Mouse (Mus musculus): Measurements from ENCODE around the gene Mmrn2.

Mmrn2 gene

DNA sequence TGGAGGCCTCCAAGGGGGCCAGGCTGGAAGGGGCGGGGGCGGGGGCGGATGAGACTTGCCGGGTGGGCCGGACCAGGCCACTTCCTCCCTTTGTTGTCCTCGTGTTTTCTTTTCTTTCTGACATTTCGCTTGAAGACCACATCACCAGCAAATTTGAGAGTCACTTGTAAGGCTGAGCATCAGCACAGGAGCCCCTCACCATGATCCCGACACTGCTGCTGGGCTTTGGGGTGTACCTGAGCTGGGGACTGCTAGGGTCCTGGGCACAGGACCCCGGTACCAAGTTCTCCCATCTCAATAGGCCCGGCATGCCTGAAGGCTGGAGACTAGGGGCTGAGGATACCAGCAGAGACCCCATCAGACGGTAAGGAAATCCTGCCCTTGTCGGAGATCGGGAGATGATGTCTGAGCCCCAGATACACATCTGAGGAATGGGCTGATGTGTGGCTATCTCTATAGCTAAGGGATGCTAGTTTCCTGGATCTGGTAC is at the start of gene Mmrn2:
TSS of gene Mmrn2 (plus strand) at position 51 of the 490 bp plus-strand sequence.
- no peak for DNase-seq (ENCODE audit: low read depth, low spot score)

DNA sequence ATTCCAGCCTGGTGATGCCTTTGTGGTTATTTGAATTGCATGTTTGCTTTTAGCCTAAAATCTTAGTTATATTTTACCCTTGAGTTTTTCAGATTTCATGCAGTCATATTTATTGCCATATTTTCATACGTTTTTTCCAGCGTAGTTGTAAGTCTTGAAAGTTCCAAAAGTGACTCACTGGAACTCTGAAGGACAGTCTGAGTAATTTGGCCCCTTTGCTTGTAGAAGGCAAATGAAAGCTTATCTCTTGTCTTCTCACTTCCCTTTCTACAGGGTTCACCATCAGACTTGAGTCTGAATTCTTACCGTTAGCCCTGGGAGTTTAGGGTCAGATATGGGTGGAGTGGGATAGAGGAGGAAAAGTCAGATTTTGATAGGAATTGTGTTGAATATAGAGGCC is 48.7 kb upstream of the Mmrn2 start:
- no peak for DNase-seq (ENCODE audit: low read depth, low spot score)

DNA sequence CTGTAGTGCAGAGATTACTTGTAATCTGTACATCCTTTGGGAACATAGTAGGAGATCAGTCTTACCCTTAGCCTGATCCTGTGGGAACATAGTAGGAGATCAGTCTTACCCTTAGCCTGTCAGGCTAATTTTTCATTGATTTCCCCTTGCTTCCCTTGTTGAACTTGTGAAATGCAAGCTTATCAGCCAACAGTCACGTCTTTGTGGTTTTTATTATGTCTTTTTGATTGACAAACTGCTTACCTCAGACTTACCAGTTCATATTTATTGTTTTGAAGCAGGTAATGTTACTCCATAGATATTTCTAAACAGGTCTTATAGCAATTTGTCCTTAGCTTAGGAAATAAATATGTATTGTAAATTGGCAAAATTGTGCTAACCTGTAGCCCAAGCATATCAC is 47.6 kb upstream of the Mmrn2 start:
- no peak for DNase-seq (ENCODE audit: low read depth, low spot score)

DNA sequence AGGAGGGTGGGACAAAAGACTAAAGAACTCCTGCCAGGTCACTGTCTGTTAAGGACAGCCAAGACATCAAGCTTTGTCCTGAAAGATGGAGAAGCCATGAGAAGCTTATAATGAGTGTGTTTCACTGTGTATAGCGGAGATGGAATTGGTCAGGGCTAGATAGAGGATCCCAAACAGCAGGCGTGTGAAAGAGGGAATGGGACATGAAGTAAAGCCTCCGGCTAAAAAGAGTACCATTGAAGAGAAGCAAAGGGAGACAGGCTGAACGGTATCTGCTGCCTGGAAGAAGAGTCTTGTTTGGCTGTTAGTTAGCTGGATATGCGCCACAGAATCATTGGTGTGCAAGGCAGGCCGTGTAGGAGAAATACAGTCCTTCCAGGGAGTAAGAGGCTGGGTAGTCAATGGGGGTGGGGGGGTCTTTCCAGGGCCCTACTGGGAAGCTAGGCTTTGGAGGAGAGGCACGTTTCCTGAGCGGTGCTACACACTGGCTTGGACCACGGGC is 44.6 kb upstream of the Mmrn2 start:
- no peak for DNase-seq (ENCODE audit: low read depth, low spot score)

DNA sequence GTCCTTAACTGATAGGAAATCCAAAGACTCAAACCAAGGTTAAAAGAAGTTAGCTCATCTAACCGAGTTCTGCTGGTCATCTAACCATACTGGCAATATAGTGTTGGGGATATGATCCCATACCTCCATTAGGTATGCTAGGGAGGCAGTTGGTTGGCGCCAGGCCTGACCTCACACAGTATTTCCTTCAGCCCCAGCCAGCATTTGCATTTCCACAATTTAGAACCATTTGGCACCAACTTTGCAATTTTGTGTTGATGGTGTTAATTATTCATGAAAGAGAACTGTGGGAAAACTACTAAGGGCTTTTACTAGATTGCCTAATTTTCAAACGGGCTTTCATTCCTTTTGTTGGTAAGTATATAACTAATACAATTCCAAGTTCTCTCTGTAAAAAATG is 43.4 kb upstream of the Mmrn2 start:
- no peak for DNase-seq (ENCODE audit: low read depth, low spot score)

DNA sequence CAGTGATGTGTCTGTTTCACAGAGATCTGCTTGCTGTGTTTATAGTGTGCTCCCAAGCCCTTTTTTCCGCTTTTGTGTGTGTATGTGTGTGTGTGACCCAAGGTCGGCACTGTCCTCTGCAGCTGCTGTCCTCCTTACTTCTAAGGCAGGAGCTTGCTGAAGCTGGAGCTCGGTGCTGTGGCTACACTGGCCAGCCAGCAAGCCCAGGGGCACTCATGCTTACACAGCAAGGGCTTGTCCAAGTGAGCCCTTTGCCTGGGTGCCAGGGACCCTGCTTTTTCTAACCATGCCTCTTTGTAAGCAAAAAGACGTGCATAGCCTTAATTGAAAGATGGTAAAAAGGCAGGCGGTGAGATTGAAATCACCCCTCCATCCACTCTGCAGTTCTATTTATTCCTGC is 42.8 kb upstream of the Mmrn2 start:
- DNase-seq (ENCODE audit: low read depth, low spot score), result no peak

DNA sequence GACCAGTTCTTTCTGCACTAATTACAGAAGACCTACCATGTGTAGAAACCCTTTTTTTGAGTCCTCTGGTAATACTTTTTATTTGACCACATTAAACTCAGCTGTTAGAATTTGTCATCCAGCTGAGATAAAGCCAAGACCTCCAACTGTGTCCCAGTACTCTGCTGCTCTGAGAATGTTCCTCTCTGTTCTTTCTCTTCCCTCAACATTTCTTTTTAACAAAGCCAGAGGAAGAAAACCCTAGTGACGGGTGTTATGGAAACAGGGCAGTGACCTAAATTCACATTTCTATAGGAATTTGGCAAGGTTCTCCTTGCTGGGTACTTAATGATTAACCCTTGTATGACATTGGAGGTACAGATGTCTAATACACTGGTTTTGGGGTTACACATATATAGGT is 35.8 kb upstream of the Mmrn2 start:
- no peak for DNase-seq (ENCODE audit: low read depth, low spot score)

DNA sequence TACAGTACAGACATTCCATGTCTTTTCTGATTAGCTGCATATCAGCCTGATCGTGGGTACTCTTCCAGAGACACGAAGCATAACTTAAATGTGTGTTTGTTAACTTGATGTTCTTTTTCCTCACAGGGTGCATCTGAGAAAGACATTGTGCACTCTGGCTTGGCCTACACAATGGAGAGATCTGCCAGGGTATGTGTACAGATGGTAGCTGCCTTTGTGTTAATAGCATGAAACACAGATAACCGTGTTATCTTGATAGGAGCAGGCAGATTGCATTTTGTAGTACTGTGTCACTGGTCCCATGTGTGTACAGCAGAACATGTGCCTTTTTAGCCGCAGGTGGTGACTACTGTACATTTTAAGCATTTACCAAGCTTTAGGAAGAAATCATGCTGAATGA is 33.3 kb upstream of the Mmrn2 start:
- DNase-seq (ENCODE audit: low read depth, low spot score), result no peak

DNA sequence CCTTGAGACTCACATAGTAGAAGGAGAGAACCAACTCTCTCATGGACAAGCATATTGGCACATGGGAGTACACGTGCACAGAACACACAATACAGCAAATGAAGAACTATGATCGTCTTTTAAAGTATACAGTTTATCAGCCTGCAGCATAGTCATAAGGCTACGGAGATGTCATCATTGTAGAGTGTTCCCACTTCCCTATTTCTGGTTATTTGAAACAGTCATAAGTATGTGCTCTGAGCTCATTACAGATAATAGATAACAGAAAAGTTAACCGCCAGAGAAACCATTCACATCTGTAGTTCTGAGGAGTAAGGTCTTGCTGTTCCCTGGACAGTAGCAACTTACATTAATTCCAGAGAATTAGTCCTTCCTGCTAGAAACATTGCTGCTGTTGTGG is 32.2 kb upstream of the Mmrn2 start:
- no peak for DNase-seq (ENCODE audit: low read depth, low spot score)

DNA sequence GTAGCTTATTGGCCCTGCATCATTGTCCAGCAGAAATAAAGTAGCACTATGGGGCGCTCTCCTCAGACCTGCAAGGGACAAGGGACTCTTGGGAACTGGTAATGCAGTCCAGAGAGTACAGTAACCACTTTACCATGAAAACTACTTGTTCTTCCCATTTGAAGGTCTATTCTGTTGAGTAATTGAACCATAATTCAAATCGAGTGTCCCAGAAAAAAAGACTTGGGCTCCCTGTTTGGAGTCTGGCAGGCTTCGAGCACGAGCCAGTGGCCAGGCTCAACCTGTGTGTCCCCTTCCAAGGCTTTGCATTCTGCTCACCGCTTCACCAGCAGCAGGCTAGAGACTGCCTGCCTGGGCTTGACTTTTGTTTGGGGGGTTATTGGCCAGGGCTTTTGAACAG is 30.9 kb upstream of the Mmrn2 start:
- no peak for DNase-seq (ENCODE audit: low read depth, low spot score)

DNA sequence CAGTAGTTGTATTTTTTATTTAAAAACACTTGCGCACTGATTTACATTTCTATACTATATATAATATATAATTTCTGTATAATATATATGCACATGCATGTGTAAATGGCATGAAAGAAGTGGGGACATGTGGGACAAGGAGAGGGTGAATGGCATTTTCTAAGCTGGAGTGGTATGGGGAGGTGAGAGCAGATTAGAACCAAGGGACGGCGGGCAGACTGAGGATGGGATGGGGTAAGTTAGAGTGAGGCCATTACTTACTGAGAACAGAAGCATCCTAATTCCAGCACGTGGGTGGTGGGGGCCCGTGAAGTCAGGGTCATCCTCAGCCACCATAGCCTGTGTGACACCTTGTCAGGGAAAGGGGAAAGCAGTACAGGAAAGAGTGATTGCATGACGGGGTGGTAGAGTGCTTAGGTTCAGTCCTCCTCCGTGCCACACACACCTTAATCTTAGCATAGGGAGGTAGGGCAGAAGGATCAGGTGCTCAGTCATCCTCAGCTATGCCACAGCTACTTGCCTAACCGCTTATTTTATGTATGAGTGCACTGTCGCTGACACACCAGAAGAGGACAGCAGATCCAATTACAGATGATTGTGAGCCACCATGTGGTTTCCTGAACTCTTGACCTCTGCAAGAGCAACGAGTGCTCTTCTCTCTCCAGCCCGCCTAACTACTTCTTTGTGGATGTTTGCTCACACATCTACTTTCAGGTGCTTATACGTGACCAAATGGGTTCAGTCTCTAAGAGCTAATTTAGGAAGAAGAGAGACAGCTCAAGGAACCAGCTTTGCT is 29.3 kb upstream of the Mmrn2 start:
- DNase-seq (ENCODE audit: low read depth, low spot score), result no peak

DNA sequence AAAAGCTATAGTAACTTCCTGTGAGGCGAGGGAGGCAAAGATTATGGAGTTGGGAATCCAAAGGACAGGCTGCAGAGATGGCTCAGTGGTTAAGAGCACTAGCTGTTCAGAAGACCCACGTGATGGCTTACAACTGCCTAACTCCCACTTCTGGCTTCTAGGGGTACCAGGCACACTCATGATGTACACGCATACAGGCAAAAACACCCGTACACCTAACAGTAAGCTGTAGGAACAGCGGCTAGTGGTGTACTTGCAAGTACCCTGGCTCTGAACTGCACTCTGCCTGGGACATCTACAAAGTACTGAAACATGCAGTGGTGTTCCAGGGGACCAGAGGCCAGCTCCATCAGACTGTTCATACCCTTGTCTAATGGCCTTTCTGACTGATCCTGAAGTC is 28.2 kb upstream of the Mmrn2 start:
- DNase-seq (ENCODE audit: low read depth, low spot score), result no peak

DNA sequence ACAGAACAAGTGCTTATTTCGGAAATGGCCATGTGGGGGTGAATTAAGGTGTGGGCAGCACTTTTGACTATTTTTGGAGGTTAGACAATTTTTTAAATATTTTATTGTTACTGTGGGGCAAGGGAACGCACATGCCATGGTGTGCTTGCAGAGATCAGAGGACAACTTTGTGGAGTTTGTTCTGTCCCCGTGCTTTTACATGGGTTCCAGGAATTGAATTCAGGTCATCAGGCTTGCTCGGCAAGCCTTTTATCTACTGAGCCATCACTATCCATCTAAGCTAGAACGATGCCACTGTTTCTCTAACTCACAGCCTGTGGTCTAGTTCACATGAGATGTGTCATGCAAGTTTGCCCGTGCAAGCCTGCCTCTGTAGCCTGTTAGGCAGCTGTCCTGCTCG is 27.0 kb upstream of the Mmrn2 start:
- DNase-seq (ENCODE audit: low read depth, low spot score), result no peak

DNA sequence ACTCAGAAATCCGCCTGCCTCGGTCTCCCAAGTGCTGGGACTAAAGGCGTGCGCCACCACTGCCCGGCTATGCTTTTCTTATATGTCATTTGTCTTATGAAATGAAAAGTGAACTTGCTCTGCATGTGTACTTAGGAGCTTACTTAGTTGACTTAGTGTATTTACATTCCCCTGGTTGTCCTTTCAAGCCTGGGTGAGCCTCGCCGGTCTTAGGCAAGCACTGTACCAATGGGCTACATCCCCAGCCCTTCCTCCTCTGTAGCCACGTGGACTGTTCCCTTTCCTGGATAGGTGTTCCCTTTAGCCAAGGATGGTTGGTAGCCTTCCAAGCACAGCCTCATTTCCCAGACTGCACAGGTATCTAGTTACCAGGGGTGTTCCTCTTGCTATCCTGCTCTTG is 26.3 kb upstream of the Mmrn2 start:
- DNase-seq (ENCODE audit: low read depth, low spot score), result no peak

DNA sequence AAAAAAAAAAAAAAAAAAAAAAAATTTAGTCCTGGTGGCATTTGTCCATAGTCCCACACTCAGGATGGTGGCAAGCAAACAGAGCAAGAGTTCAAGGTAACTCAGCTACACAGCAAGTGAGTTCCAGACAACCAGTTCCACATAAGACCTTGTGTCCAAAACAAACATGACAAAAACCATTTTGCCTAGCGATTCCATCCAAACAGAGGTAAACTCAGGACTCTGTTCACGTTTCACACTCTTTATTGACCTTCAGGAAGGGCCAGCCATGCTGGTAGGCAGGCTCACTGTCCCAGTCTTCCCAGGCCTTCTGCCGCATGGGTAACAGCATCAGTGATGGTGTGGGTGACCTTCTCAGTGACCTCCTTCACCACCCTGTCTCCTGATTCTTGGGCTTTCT is 23.6 kb upstream of the Mmrn2 start:
- no peak for DNase-seq (ENCODE audit: low read depth, low spot score)

DNA sequence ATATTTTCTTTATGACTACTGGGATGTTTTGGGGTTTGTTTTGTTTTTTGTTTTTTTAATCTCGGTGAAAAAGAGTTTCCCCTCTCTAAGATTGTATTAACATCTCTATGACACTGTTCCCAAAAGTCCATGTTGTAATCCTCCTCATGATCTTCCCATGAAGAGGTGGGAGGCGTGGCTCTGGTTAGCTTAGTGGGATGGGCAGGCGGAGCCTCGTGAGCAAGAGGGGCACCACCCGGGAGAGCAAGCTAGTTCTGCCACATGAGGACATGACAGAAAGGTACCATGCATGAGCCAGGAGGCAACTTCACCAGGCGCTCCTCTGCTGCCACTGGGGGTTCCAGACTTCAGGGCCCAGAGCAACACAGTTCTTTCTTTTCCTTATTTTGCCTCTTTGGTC is 22.7 kb upstream of the Mmrn2 start:
- no peak for DNase-seq (ENCODE audit: low read depth, low spot score)

DNA sequence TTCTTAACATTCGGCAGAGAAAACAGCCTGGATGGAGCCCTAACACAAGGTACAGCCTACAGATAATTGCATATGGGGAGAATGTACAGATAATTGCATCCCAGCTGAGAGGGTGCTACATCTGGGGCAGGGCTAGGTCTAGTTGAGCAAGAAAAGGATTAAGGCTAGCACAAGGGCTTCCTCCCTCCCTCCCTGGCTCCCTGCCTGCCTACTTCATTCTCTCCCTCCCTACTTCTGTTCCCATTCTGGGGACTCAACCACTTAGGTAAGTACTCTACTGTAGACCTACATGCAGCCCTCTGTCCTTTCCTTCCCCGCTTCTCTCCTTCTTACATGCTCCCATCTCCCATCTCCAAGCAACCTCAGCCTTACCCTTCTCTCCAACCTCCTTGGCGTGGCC is 21.9 kb upstream of the Mmrn2 start:
- no peak for DNase-seq (ENCODE audit: low read depth, low spot score)

DNA sequence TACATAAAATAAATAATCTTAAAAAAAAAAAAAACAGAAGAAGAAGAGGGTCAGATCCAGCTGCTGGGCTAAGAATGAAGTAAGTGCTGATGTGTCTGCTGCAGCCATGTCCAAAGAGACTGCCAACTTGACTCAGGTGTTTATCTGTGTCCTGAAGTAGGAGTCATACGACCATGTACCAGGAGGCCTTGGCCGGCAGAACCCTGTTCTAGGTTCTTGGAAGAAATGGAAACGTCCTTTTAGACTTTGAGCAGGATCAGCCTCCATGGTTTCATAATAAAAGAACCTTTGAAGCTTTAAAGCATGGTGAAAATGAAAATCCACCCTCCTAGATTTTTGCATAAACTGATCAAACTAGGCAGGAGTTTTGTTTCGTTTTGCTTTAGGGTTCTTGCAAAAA is 20.8 kb upstream of the Mmrn2 start:
- no peak for DNase-seq (ENCODE audit: low read depth, low spot score)

DNA sequence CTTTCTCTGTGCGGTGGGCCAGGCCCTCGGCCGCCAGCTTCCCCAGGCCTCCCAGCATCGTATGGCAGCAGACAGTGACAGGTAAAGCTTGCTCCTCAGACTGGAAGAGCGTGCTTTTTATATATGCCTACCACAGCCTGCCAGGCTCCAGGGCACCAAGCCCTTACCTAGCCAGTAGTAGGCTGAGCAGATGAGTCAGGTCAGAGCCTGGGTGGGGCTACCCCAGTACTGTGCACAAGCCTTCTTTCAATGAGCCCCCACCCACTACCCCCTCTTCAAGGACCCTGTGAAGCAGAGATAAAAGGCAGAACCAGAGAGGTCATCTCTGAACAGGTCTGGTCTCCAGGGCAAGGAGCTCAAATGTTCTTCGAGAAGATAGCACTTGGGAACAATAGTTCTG is 20.0 kb upstream of the Mmrn2 start, which contains the start of gene Fam25c:
TSS of gene Fam25c (minus strand) at position 133 of the 400 bp plus-strand sequence.
- DNase-seq (ENCODE audit: low read depth, low spot score), result no peak

DNA sequence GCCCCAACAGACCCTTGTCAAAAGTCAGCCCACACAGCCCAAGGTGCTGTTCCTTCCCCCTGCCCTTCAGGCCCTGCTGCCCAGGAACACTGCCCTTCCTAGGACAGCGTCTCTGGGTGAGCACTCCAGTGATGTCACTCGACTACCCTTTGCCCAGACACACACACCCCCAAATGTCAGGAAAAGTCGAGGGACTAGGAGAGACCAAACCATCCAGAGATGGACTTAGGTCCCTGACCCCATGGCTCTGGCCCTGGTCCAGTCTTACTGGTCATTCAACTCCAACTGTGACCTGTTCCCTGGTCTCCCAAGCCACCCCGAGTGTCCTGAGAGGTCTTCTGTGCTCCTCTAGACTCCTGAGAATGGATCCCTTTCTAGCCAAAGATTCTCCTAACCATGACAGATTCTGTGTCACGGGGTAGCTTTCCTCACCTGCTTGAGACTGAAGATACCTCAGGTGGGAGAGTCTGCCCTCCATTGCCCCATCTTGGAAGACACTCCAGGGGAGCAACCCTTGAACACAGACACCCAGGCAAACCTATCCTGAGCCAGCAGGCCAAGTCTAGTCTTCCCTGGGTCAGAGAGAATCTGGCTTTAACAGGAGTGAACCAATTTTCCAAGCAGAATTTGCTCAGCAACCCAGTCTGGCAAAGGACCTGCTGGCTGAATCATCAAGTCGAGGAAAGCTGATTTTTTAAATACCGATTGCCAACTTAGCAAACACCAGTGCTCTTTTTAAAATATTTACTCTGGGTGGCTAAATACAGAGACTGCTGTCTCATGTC is 17.4 kb upstream of the Mmrn2 start:
- DNase-seq (ENCODE audit: low read depth, low spot score), result no peak

DNA sequence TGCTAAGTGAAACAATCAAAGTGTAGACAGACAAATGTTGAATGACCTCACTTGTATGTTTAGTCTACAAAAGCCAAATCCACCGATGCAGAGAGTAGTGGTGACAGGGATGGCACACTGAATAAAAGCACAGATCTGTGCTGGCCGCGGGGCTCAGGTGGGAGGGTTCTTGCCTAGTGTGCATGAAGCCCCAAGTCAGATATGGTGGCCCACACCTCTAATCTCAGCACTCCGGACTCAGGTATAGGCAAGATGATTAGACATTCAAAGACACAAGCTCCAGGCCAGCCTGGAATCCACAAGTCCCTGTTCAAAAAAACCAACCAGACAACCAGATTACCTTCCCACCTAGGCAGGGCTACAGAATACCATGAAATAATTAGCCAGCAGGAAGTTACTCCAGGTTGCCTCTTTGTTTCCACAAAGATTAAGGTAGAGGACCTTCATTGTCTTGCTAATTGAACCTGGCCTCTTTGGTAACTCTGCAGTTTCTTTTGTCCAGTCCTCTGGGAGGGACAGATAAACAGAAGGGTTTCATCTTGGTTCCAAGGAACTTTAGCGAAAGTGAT is 15.5 kb upstream of the Mmrn2 start:
- DNase-seq (ENCODE audit: low read depth, low spot score), result no peak

DNA sequence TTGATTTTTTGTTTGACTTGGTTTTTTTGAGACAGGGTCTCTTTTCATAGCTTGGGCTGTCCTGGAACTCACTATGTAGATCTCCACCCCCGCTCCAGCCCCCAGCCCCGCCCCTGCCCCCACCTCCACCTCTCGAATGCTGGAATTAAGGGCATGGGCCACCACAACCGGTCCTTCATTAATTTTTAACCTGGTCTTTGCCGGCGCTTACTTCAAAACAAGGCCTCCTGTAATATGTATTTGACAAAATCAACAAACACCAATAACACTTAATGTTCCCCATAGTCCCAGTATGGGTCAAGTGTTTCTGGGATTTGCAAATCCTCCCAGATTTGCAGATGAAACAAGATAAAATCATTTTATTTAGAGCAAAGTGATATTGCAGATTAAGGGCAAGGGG is 15.0 kb upstream of the Mmrn2 start:
- DNase-seq (ENCODE audit: low read depth, low spot score), result no peak
